Mouse (Mus musculus): ENCODE results near the gene Exosc10.

The Exosc10 gene

GRCm38 (mm10) chr4:148558297-148559000 is at the start of gene Exosc10:
Gene Exosc10, plus strand, starts transcription at chr4:148558429.
- in situ Hi-C loops (cut with MboI; ENCODE audit: low pct_unique_long_range_greater_than_20kb in 1 of 2, low sequenced_read_pairs in 2 of 2, unreplicated experiment in 1 of 2), result no loop called here

GRCm38 (mm10) chr4:148509450-148510084 is 48.7 kb upstream of the Exosc10 start:
- in situ Hi-C loops (cut with MboI; ENCODE audit: low pct_unique_long_range_greater_than_20kb in 1 of 2, low sequenced_read_pairs in 2 of 2, unreplicated experiment in 1 of 2), result no loop called here

- in situ Hi-C loops (cut with MboI; ENCODE audit: low pct_unique_long_range_greater_than_20kb in 1 of 2, low sequenced_read_pairs in 2 of 2, unreplicated experiment in 1 of 2), result no loop called here
These were observed 47.5 kb upstream of the Exosc10 start for GRCm38 (mm10) chr4:148510691-148511090.

GRCm38 (mm10) chr4:148511334-148511733 is 46.9 kb upstream of the Exosc10 start:
- in situ Hi-C loops (cut with MboI; ENCODE audit: low pct_unique_long_range_greater_than_20kb in 1 of 2, low sequenced_read_pairs in 2 of 2, unreplicated experiment in 1 of 2), result no loop called here

GRCm38 (mm10) chr4:148513021-148513559 is 45.1 kb upstream of the Exosc10 start:
- in situ Hi-C loops (cut with MboI; ENCODE audit: low pct_unique_long_range_greater_than_20kb in 1 of 2, low sequenced_read_pairs in 2 of 2, unreplicated experiment in 1 of 2), result no loop called here

GRCm38 (mm10) chr4:148515313-148515712 is 42.9 kb upstream of the Exosc10 start:
- in situ Hi-C loops (cut with MboI; ENCODE audit: low pct_unique_long_range_greater_than_20kb in 1 of 2, low sequenced_read_pairs in 2 of 2, unreplicated experiment in 1 of 2), result no loop called here

GRCm38 (mm10) chr4:148517809-148518208 is 40.4 kb upstream of the Exosc10 start:
- in situ Hi-C loops (cut with MboI; ENCODE audit: low pct_unique_long_range_greater_than_20kb in 1 of 2, low sequenced_read_pairs in 2 of 2, unreplicated experiment in 1 of 2), result no loop called here

- in situ Hi-C loops (cut with MboI; ENCODE audit: low pct_unique_long_range_greater_than_20kb in 1 of 2, low sequenced_read_pairs in 2 of 2, unreplicated experiment in 1 of 2), result no loop called here
These were observed 39.9 kb upstream of the Exosc10 start for GRCm38 (mm10) chr4:148518235-148518795.

GRCm38 (mm10) chr4:148523538-148523937 is 34.7 kb upstream of the Exosc10 start:
- in situ Hi-C loops (cut with MboI; ENCODE audit: low pct_unique_long_range_greater_than_20kb in 1 of 2, low sequenced_read_pairs in 2 of 2, unreplicated experiment in 1 of 2), result no loop called here

GRCm38 (mm10) chr4:148527158-148527910 is 30.9 kb upstream of the Exosc10 start:
- in situ Hi-C loops (cut with MboI; ENCODE audit: low pct_unique_long_range_greater_than_20kb in 1 of 2, low sequenced_read_pairs in 2 of 2, unreplicated experiment in 1 of 2), result no loop called here

- in situ Hi-C loops (cut with MboI; ENCODE audit: low pct_unique_long_range_greater_than_20kb in 1 of 2, low sequenced_read_pairs in 2 of 2, unreplicated experiment in 1 of 2), result no loop called here
These were observed 27.9 kb upstream of the Exosc10 start for GRCm38 (mm10) chr4:148530351-148530750.

- in situ Hi-C loops (cut with MboI; ENCODE audit: low pct_unique_long_range_greater_than_20kb in 1 of 2, low sequenced_read_pairs in 2 of 2, unreplicated experiment in 1 of 2), result no loop called here
These were observed 27.5 kb upstream of the Exosc10 start for GRCm38 (mm10) chr4:148530778-148531177.

- in situ Hi-C loops (cut with MboI; ENCODE audit: low pct_unique_long_range_greater_than_20kb in 1 of 2, low sequenced_read_pairs in 2 of 2, unreplicated experiment in 1 of 2), result no loop called here
These were observed 26.9 kb upstream of the Exosc10 start for GRCm38 (mm10) chr4:148531341-148531740.

- in situ Hi-C loops (cut with MboI; ENCODE audit: low pct_unique_long_range_greater_than_20kb in 1 of 2, low sequenced_read_pairs in 2 of 2, unreplicated experiment in 1 of 2), result no loop called here
These were observed 25.7 kb upstream of the Exosc10 start for GRCm38 (mm10) chr4:148532516-148532915.

- in situ Hi-C loops (cut with MboI; ENCODE audit: low pct_unique_long_range_greater_than_20kb in 1 of 2, low sequenced_read_pairs in 2 of 2, unreplicated experiment in 1 of 2), result no loop called here
These were observed 24.5 kb upstream of the Exosc10 start for GRCm38 (mm10) chr4:148533613-148534328.

- in situ Hi-C loops (cut with MboI; ENCODE audit: low pct_unique_long_range_greater_than_20kb in 1 of 2, low sequenced_read_pairs in 2 of 2, unreplicated experiment in 1 of 2), result no loop called here
These were observed 22.4 kb upstream of the Exosc10 start for GRCm38 (mm10) chr4:148535876-148536275.

- in situ Hi-C loops (cut with MboI; ENCODE audit: low pct_unique_long_range_greater_than_20kb in 1 of 2, low sequenced_read_pairs in 2 of 2, unreplicated experiment in 1 of 2), result no loop called here
These were observed 9.1 kb upstream of the Exosc10 start for GRCm38 (mm10) chr4:148549106-148549505.

- in situ Hi-C loops (cut with MboI; ENCODE audit: low pct_unique_long_range_greater_than_20kb in 1 of 2, low sequenced_read_pairs in 2 of 2, unreplicated experiment in 1 of 2), result no loop called here
These were observed 463 bp upstream of the Exosc10 start for GRCm38 (mm10) chr4:148557766-148558165.
